24 mouse cellular contexts compared by ENCODE assay signal in the genomic region with DNA sequence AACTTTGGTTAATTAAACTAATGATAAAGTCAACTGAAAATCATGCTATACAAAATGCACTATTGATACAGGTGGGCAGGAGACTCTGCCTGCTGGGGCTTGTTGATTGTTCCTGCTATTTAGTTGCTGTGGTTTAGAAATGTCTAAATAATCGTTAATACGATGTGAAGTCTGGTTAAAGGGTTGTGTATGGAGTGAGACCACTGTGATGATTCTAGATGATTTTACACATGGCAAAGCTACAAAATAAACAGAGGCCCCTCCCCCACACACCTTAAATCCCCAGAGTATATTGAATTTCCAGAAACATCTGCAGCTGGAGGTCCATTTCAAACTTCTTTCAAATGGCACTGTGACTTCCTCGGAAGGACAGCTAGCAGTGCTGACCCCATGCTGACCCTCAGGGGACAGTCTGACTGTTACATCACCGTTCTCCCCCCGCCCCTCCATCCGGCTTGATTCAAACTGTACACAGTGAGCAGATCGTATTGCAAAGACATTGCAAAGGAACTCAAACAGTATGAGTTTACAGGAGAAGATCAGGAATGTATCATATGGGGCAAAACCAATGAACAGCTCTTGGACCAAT. TPM values are rescaled to one million over a fixed set of nuclear protein-coding genes. Genes with fewer than 3 reads are reported as not detected.
A peak's percentile ranks its signal among the peaks of the same experiment; 100 is the strongest.
DNase-seq lines count a peak whose midpoint lies in the region; ATAC-seq and TF ChIP-seq lines count a peak whose summit lies in the region.
"Had no signal": no experiment of that assay in that cellular context is flagged by ENCODE, and none has a peak within 500 bp of the region (broad histone marks: within the 10 kb centered on the region; RNA-seq: fewer than 3 reads in every experiment).

No protein-coding gene starts in this region.

- no peak for TF ChIP-seq CTCF in kidney, adult 2 months (conservative IDR thresholded peaks at IDR 0.05; ENCODE audit: insufficient read depth, insufficient read length, low read depth, low read length)

- no peaks in the 10 kb centered on the region for H3K9me3 ChIP-seq in forebrain, embryonic 12.5 days
- H3K9me3 ChIP-seq: embryonic facial prominence, embryonic 15.5 days; G1E; hindbrain, embryonic 15.5 days; lung, embryonic 15.5 days; neural tube, embryonic 13.5 days had no signal

- H3K27me3 ChIP-seq in kidney, adult 2 months (replicated peaks; ENCODE audit: control insufficient read depth, insufficient read depth, low read length): no peaks in the 10 kb centered on the region
- no peaks in the 10 kb centered on the region for H3K27me3 ChIP-seq in forebrain, embryonic 12.5 days
- H3K27me3 ChIP-seq: embryonic facial prominence, embryonic 15.5 days; hindbrain, embryonic 15.5 days; lung, embryonic 15.5 days; megakaryocyte, embryonic 14.5 days; neural tube, embryonic 13.5 days had no signal

- no peak for TF ChIP-seq POLR2A in kidney, adult 2 months (IDR thresholded peaks at IDR 0.05; ENCODE audit: low read depth, low read length)

- DNase-seq in adrenal gland, postnatal 14 days: peak; percentile 26
- DNase-seq in adrenal gland, postnatal 10 days: no peak
- peak; percentile 57 for DNase-seq in kidney, postnatal 10 days
- DNase-seq in kidney, adult 2 months: no peak
- peak; percentile 18 for DNase-seq in retina, embryonic 14.5 days (ENCODE audit: low spot score)
- DNase-seq in retina, postnatal 1 day: no peak
- DNase-seq in mesoderm, embryonic 11.5 days (ENCODE audit: low read depth, low spot score): peak; percentile 45
- DNase-seq: cerebellum, postnatal 14 days; gastrocnemius, postnatal 10 days; heart, adult 2 months; right cerebral cortex, postnatal 4 days; thymus, adult 18-20 months had no signal

- H3K4me1 ChIP-seq in kidney, adult 2 months (ENCODE audit: control insufficient read depth, insufficient read depth, low read length): no peaks in the 10 kb centered on the region
- 0 out of 2 replicates have a peak, but pooled peaks cover 3% of the 10 kb centered on the region for H3K4me1 ChIP-seq in forebrain, embryonic 12.5 days
- H3K4me1 ChIP-seq: hindbrain, embryonic 15.5 days had no signal

- no peak for ATAC-seq in forebrain, embryonic 12.5 days (ENCODE audit: low FRiP score)
- ATAC-seq: CD4-positive, CD25-positive, alpha-beta regulatory T cell, adult 4 months; intestine, embryonic 16.5 days had no signal

- no peak overlapping the region for H3K9ac ChIP-seq in forebrain, embryonic 12.5 days
- H3K9ac ChIP-seq: embryonic facial prominence, embryonic 15.5 days; hindbrain, embryonic 15.5 days; lung, embryonic 15.5 days; neural tube, embryonic 13.5 days had no signal

- 23% methylated on average over 7 of the region's 7 CpGs for WGBS in kidney, adult 2 months
- 68% methylated on average over 7 of the region's 7 CpGs for WGBS in forebrain, embryonic 12.5 days

- H3K4me3 ChIP-seq in kidney, adult 2 months (ENCODE audit: insufficient read depth, low read depth, low read length): no peak overlapping the region
- no peak overlapping the region for H3K4me3 ChIP-seq in forebrain, embryonic 12.5 days (replicated peaks)
- H3K4me3 ChIP-seq: embryonic facial prominence, embryonic 15.5 days; forebrain, embryonic 10.5 days; heart, adult 2 months; hindbrain, embryonic 15.5 days; lung, embryonic 15.5 days; neural tube, embryonic 13.5 days had no signal

- no peak overlapping the region for H3K4me2 ChIP-seq in forebrain, embryonic 12.5 days
- H3K4me2 ChIP-seq: embryonic facial prominence, embryonic 15.5 days; hindbrain, embryonic 15.5 days; lung, embryonic 15.5 days; neural tube, embryonic 13.5 days had no signal

- H3K27ac ChIP-seq in kidney, adult 2 months (ENCODE audit: insufficient read depth, low read depth, low read length): no peak overlapping the region
- H3K27ac ChIP-seq in forebrain, embryonic 12.5 days: no peak overlapping the region
- H3K27ac ChIP-seq: embryonic facial prominence, embryonic 15.5 days; forebrain, embryonic 10.5 days; heart, adult 2 months; hindbrain, embryonic 15.5 days; lung, embryonic 15.5 days; neural tube, embryonic 13.5 days had no signal

- H3K36me3 ChIP-seq in kidney, adult 2 months (ENCODE audit: control insufficient read depth, insufficient read depth, low read length): no peaks in the 10 kb centered on the region
- H3K36me3 ChIP-seq in forebrain, embryonic 12.5 days (replicated peaks): no peaks in the 10 kb centered on the region
- H3K36me3 ChIP-seq: embryonic facial prominence, embryonic 15.5 days; forebrain, embryonic 10.5 days; G1E; hindbrain, embryonic 15.5 days; lung, embryonic 15.5 days; neural tube, embryonic 13.5 days had no signal

RNA-seq across cellular contexts. Expression of a gene that starts 48.4 kb away (rescaled TPM):
- 10.6 and 10.7 TPM in 2 replicates for total RNA-seq in adrenal gland, postnatal 14 days (2021)
- 10 to 100 TPM; 11.2 to 19.2 TPM for total RNA-seq in adrenal gland, postnatal 10 days (2021)
- 14.0 and 30.5 TPM in 2 replicates for polyA plus RNA-seq in kidney, adult 2 months (2012; rRNA removed)
- polyA plus RNA-seq in forebrain, embryonic 12.5 days (2016; fragmentation: Nextera tagmentation; extraction: Ambion mirVana): 84.3 and 105 TPM in 2 replicates
- total RNA-seq: liver, adult 2 months; monocyte, adult 5-6 weeks had no signal
- polyA plus RNA-seq: G1E had no signal

Comparison
In these comparisons a context has a peak if more than half of its experiments do, and no peak if none do; other contexts are left out.
1. DNase-seq: peak in adrenal gland, postnatal 14 days (single experiment), kidney, postnatal 10 days (single experiment), retina, embryonic 14.5 days (single experiment) and mesoderm, embryonic 11.5 days (single experiment); none in adrenal gland, postnatal 10 days (single experiment), kidney, adult 2 months (single experiment) and retina, postnatal 1 day (single experiment).